Mouse (Mus musculus) hindbrain, embryonic 13.5 days (tissue): Measurements from ENCODE around the gene Gfer. TPM values are rescaled to one million over a fixed set of nuclear protein-coding genes. Genes with fewer than 3 reads are reported as not detected.
"Not testable (repeated sequence)": the region's sequence is repeated elsewhere in the genome, so short reads cannot be mapped to it uniquely, and the experiment has no call there.

Experiments
- ATAC-seq: fragments of 200-750 bp; cut with Nextera tagmentation; 2 replicates; pipeline ENCODE4 v1.8.0; 2017; ENCODE audit warnings: moderate TSS enrichment; ENCODE audit not compliant: low FRiP score
- H3K27ac ChIP-seq: fragments of 300-500 bp; sonication (generic); 2 replicates; pipeline ENCODE4 v1.5.1; 2015; ENCODE audit warnings: inconsistent platforms, mild to moderate bottlenecking, moderate library complexity
- H3K27me3 ChIP-seq: fragments of 300-500 bp; sonication (generic); 2 replicates; pipeline ENCODE4 v1.6.1; 2015; ENCODE audit warnings: mild to moderate bottlenecking, inconsistent platforms
- H3K36me3 ChIP-seq: fragments of 300-500 bp; sonication (generic); 2 replicates; pipeline ENCODE4 v1.6.1; 2015; ENCODE audit warnings: mild to moderate bottlenecking, inconsistent platforms
- H3K4me1 ChIP-seq: fragments of 300-500 bp; sonication (generic); replicated peaks from 2 replicates; pipeline ENCODE4 v1.6.1; 2015; ENCODE audit warnings: inconsistent platforms
- H3K4me2 ChIP-seq: fragments of 300-500 bp; sonication (generic); 2 replicates; pipeline ENCODE4 v1.6.1; 2015; ENCODE audit warnings: inconsistent platforms, mild to moderate bottlenecking, moderate library complexity
- H3K4me3 ChIP-seq: fragments of 300-500 bp; sonication (generic); 2 replicates; pipeline ENCODE4 v1.5.1; 2015; ENCODE audit warnings: mild to moderate bottlenecking, inconsistent platforms
- H3K9ac ChIP-seq: fragments of 300-500 bp; sonication (generic); 2 replicates; pipeline ENCODE4 v1.6.1; 2015; ENCODE audit warnings: mild to moderate bottlenecking, inconsistent platforms
- H3K9me3 ChIP-seq: fragments of 300-500 bp; sonication (generic); 2 replicates; pipeline ENCODE4 v1.6.1; 2016; ENCODE audit warnings: inconsistent platforms
- WGBS: fragments of 180-500 bp; shearing (Covaris S2); methylation state at CpG from one replicate; pipeline ENCODE4 v1.1.7; 2015; 5-methylcytosine and 5-hydroxymethylcytosine counted together
- polyA plus RNA-seq: library from polyadenylated mRNA; unstranded; fragments of >200 nt; fragmentation: Nextera tagmentation; extraction: Ambion mirVana; gene quantifications from 2 replicates; pipeline ENCODE4 v1.2.1, GENCODE M21; 2015

Gfer gene
- polyA plus RNA-seq, 1 experiment from 2014 or later = 38.9 TPM

DNA sequence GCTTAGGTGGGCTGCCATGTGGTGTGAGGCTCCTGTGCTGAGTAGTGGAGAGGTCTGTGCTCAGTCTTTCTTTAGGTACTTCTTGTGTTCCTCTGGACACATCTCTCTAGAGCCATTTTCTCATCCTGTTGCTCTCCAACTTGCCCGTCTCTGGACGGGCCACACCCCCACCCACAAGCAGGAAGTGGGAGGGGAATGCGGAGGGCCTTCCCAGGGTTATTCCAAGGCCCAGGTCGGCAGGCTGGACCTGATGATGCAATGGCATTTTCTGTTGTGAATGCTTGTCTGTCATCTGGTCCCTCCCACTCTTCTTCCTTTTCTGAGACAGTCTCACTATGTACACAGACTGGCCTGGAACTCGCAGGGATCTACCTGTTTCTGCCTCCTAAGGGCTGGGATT lies 23.8 kb downstream of the Gfer start:
- 43% methylated on average over 5 of the region's 5 CpGs for WGBS
- no peak overlapping the region for H3K27ac ChIP-seq
- H3K4me3 ChIP-seq = no peak overlapping the region
- ATAC-seq = no peak
- H3K4me1 ChIP-seq = peaks cover 42% of the 10 kb centered on the region
- no peaks in the 10 kb centered on the region for H3K9me3 ChIP-seq
- H3K9ac ChIP-seq = peak overlapping the region; percentile 99
- no peaks in the 10 kb centered on the region for H3K27me3 ChIP-seq
- peak overlapping the region; percentile 87 for H3K4me2 ChIP-seq
- H3K36me3 ChIP-seq = peaks cover 8% of the 10 kb centered on the region

DNA sequence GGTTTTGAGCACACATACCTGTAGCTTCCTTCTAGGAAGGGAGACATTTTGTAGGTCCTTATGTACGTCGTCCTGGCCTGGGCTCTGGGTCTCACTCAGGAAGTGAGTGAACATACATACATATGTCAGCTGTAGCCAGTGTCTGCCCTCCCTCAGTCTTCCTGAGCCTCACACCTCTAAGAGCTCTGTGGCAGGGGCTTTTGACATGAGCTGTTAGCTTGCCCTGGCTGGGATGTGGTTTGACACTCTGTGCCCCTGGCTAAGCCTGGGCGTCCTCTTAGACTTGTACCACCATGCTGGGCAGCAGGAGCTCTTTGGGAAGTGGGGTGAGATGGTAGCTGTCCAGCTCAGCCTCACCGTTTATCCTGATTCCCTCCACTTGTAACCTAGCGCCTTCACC lies 24.6 kb downstream of the Gfer start:
- no peak for ATAC-seq
- peak overlapping the region; percentile 99 for H3K9ac ChIP-seq

GRCm38 (mm10) chr17:24670246-24670844 lies 25.6 kb downstream of the Gfer start:
- H3K4me1 ChIP-seq = peaks cover 37% of the 10 kb centered on the region
- peak overlapping the region; percentile 87 for H3K4me2 ChIP-seq
- H3K4me3 ChIP-seq = peak overlapping the region; percentile 98
- H3K9me3 ChIP-seq = no peaks in the 10 kb centered on the region
- 17% methylated on average over 8 of the region's 8 CpGs for WGBS
- peak overlapping the region; percentile 99 for H3K9ac ChIP-seq
- ATAC-seq = no peak
- H3K36me3 ChIP-seq = no peaks in the 10 kb centered on the region
- H3K27ac ChIP-seq = peak overlapping the region; percentile 92
- H3K27me3 ChIP-seq = no peaks in the 10 kb centered on the region

More for the DNA sequence above, 24.6 kb downstream of the Gfer start:
- Histone ChIP-seq H3K36me3 (no peaks in the 10 kb centered on the region), H3K27ac (no peak overlapping the region), H3K4me1 (peaks cover 42% of the 10 kb centered on the region), H3K4me3 (0 out of 2 replicates have a peak overlapping the region, but pooled peaks have one; percentile 98), H3K4me2 (peak overlapping the region; percentile 87), H3K9me3 (no peaks in the 10 kb centered on the region), H3K27me3 (no peaks in the 10 kb centered on the region)
- WGBS = 80% methylated on average over 5 of the region's 5 CpGs

DNA sequence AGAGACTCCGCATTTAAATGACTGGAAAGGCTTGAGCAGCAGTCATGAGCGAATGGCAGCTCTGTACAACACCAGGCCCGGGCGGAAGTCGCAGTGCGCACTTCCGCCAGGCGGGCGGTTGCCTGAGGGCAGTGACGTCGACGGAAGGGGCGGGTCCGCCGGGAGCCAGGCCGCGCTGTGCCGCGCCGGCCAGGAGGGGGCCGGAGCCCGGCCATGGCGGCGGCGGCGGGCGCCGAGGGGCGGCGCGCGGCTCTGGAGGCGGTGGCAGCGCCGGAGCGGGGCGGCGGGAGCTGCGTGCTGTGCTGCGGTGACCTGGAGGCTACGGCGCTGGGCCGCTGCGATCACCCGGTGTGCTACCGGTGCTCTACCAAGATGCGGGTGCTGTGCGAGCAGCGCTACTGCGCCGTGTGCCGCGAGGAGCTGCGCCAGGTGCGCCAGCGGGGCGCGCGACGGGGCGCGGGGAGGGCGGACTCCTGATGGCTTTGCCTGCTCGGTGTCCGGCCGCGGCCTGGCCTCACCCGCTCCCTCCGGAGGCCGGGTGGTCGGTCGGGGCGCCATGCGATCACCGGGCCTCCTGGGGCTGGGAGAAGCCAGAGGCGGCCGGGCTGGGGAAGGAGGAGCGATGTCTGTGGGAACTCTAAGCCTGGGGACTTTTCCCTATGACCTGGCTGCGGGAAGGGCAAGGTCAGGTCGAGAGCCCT lies 26.3 kb downstream of the Gfer start, which contains the start of gene Zfp598:
Gene Zfp598 (plus strand): TSS at position 143 of the 701 bp plus-strand sequence.
- no peaks in the 10 kb centered on the region for H3K27me3 ChIP-seq
- H3K9ac ChIP-seq = peak within 1 kb of the TSS; percentile 99
- no peaks in the 10 kb centered on the region for H3K9me3 ChIP-seq
- H3K27ac ChIP-seq = peak within 1 kb of the TSS; percentile 92
- no peaks in the 10 kb centered on the region for H3K36me3 ChIP-seq
- H3K4me1 ChIP-seq = peaks cover 37% of the 10 kb centered on the region
- under 1% methylated on average over 65 of the region's 80 CpGs for WGBS
- peak within 1 kb of the TSS; percentile 98 for H3K4me3 ChIP-seq
- peak within 1 kb of the TSS; percentile 87 for H3K4me2 ChIP-seq
- ATAC-seq = peak; percentile 98

- 8% methylated on average over 15 of the region's 15 CpGs for WGBS
- Histone ChIP-seq H3K4me1 (peaks cover 37% of the 10 kb centered on the region), H3K27ac (peak overlapping the region; percentile 92), H3K9ac (peak overlapping the region; percentile 99), H3K4me3 (peak overlapping the region; percentile 98), H3K4me2 (peak overlapping the region; percentile 87)
- ATAC-seq = peak; percentile 52
- not testable (repeated sequence) for H3K9me3 ChIP-seq, H3K27me3 ChIP-seq, H3K36me3 ChIP-seq
Observed at GRCm38 (mm10) chr17:24669214-24669544, 26.8 kb downstream of the Gfer start.

GRCm38 (mm10) chr17:24667416-24667815 lies 28.5 kb downstream of the Gfer start:
- Histone ChIP-seq H3K36me3 (no peaks in the 10 kb centered on the region), H3K9ac (no peak overlapping the region), H3K4me1 (peaks cover 31% of the 10 kb centered on the region), H3K4me3 (no peak overlapping the region), H3K9me3 (no peaks in the 10 kb centered on the region), H3K4me2 (no peak overlapping the region), H3K27ac (no peak overlapping the region), H3K27me3 (peaks cover 10% of the 10 kb centered on the region)
- 27% methylated on average over 6 of the region's 6 CpGs for WGBS
- ATAC-seq = no peak

DNA sequence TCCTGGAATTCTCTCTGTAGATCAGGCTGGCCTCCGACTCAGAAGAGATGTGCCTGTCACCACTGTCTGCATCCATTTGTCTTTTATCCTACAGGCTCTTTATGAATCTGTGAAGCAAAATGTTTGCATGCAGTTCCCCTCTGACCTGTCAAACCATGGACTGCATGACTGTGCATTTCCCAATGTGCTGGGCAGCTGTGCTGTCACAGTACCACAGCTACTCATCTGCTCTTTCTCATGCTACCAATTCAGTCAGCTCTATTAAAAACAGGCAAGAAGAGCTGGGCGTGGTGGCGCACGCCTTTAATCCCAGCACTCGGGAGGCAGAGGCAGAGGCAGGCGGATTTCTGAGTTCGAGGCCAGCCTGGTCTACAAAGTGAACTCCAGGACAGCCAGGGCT lies 28.9 kb downstream of the Gfer start:
- H3K9me3 ChIP-seq, H3K27ac ChIP-seq, H3K27me3 ChIP-seq, H3K4me2 ChIP-seq, H3K4me3 ChIP-seq, ATAC-seq, H3K9ac ChIP-seq, H3K36me3 ChIP-seq: not testable (repeated sequence)
- H3K4me1 ChIP-seq = peaks cover 26% of the 10 kb centered on the region
- 69% methylated on average over 7 of the region's 7 CpGs for WGBS

DNA sequence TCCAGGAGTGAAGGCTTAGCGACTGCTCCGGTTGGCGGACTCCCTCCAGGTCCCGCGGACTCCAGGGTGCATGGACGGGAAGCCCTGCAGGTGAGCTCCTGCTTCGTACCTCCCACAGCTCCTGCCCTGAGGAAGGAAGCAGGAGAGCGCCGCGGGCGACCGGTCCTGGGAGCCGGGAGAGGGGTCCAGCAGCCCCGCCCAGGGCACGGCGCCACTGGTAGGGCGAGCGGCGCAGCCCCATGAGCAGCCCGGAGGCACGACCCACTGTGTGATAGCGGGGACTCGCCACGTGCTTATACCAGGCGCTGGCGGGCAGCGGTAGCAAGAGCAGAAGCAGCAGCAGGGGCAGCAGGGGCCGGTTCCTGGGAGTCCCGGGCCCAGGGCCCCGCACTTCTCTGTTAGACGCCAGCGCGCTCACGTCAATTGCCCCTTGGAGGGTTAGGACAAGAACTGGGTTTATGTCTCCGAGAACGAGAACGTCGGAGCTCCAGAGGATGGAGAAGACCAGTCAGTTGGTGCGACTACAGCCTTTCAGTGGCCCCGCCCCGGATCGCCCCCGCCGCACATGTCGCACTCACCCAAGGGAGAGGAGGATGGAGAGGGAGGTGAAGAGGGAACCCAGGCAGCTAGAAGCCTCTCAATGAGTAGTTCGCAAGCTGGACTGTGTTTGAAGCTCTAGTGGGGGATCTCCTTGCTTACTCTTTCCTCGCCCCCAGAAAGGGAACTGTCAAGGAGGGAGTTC lies 37.8 kb downstream of the Gfer start, which contains the start of gene Npw:
Gene Npw (minus strand): TSS at position 441 of the 742 bp plus-strand sequence.
- peaks cover 74% of the 10 kb centered on the region for H3K27me3 ChIP-seq
- H3K9me3 ChIP-seq = no peaks in the 10 kb centered on the region
- H3K36me3 ChIP-seq = no peaks in the 10 kb centered on the region
- H3K27ac ChIP-seq = no peak within 1 kb of the TSS
- H3K4me3 ChIP-seq = peak within 1 kb of the TSS; percentile 35
- ATAC-seq = peak; percentile 47; the same call in 1 of the 2 replicates
- peak within 1 kb of the TSS; percentile 59 for H3K4me2 ChIP-seq
- peaks cover 16% of the 10 kb centered on the region for H3K4me1 ChIP-seq
- peak within 1 kb of the TSS; percentile 66 for H3K9ac ChIP-seq
- 2% methylated on average over 47 of the region's 47 CpGs for WGBS

DNA sequence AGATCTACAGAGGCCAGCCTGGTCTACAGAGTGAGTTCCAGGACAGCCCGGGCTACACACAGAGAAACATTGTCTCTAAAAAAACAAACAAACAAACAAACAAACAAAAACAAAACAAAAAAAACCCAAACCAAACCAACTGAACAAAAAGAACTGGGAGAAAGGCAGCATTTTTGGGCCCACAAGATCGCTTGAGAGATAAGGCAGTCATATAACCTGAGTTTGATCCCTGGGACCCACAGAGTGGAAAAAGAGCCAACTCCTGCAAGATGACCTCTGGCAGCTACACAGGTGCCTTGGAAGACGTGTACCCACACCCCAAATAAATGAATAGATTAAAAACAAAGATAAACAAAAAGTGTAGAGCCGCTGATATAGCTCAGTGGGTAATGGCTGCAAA lies 41.0 kb downstream of the Gfer start:
- no peak overlapping the region for H3K9ac ChIP-seq
- H3K9me3 ChIP-seq = no peaks in the 10 kb centered on the region
- ATAC-seq = no peak
- H3K27ac ChIP-seq = no peak overlapping the region
- H3K4me2 ChIP-seq = no peak overlapping the region
- no peak overlapping the region for H3K4me3 ChIP-seq
- H3K36me3 ChIP-seq = no peaks in the 10 kb centered on the region
- H3K4me1 ChIP-seq = peaks cover 23% of the 10 kb centered on the region
- 81% methylated on average over 4 of the region's 4 CpGs for WGBS
- H3K27me3 ChIP-seq = peaks cover 83% of the 10 kb centered on the region

- no peak overlapping the region for H3K27ac ChIP-seq
- no peak for ATAC-seq
- H3K27me3 ChIP-seq = peaks cover 83% of the 10 kb centered on the region
Observed at GRCm38 (mm10) chr17:24653967-24654710, 41.8 kb downstream of the Gfer start.

DNA sequence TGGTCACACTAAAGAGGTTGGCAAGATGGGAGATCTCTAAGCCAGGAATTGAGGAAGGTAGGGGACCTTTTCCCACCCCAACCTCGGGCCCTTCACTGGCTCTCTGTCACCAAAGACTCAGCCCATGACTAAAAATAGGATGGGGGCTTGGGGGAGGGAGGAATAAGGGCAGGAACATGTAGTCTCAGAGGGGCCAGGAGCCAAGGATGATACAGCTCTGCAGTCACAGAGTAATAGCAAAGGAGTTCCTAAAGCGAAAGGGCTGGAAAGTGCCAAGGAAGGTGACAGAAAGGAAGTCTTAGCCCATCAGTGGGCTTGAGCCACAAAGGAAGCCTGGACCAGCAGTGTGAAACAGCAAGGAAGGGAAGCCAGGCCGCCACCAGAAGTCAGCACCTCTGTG lies 44.1 kb downstream of the Gfer start:
- peaks cover 28% of the 10 kb centered on the region for H3K4me1 ChIP-seq
- H3K27ac ChIP-seq = no peak overlapping the region
- H3K27me3 ChIP-seq = peaks cover 78% of the 10 kb centered on the region
- no peak for ATAC-seq
- 71% methylated on average over 3 of the region's 3 CpGs for WGBS
- no peaks in the 10 kb centered on the region for H3K36me3 ChIP-seq
- no peak overlapping the region for H3K9ac ChIP-seq
- H3K9me3 ChIP-seq = no peaks in the 10 kb centered on the region
- H3K4me2 ChIP-seq = no peak overlapping the region
- no peak overlapping the region for H3K4me3 ChIP-seq

More at GRCm38 (mm10) chr17:24653967-24654710, 41.8 kb downstream of the Gfer start:
- peaks cover 31% of the 10 kb centered on the region for H3K4me1 ChIP-seq
- no peak overlapping the region for H3K9ac ChIP-seq
- no peaks in the 10 kb centered on the region for H3K36me3 ChIP-seq
- H3K4me3 ChIP-seq = peak overlapping the region; percentile 18; the same call in 1 of the 2 replicates
- no peaks in the 10 kb centered on the region for H3K9me3 ChIP-seq
- 7% methylated on average over 19 of the region's 19 CpGs for WGBS
- H3K4me2 ChIP-seq = peak overlapping the region; percentile 51

GRCm38 (mm10) chr17:24650766-24651165 lies 45.2 kb downstream of the Gfer start:
- Histone ChIP-seq H3K4me3 (peak overlapping the region; percentile 72; the same call in 1 of the 2 replicates), H3K9ac (peak overlapping the region; percentile 90; the same call in 1 of the 2 replicates), H3K27me3 (peaks cover 67% of the 10 kb centered on the region), H3K4me1 (peaks cover 28% of the 10 kb centered on the region), H3K27ac (no peak overlapping the region), H3K36me3 (no peaks in the 10 kb centered on the region), H3K9me3 (no peaks in the 10 kb centered on the region), H3K4me2 (peak overlapping the region; percentile 96)
- 84% methylated on average over 4 of the region's 4 CpGs for WGBS
- ATAC-seq = no peak
